Mouse (Mus musculus): ENCODE measurements around the gene Sez6l2.

DNA sequence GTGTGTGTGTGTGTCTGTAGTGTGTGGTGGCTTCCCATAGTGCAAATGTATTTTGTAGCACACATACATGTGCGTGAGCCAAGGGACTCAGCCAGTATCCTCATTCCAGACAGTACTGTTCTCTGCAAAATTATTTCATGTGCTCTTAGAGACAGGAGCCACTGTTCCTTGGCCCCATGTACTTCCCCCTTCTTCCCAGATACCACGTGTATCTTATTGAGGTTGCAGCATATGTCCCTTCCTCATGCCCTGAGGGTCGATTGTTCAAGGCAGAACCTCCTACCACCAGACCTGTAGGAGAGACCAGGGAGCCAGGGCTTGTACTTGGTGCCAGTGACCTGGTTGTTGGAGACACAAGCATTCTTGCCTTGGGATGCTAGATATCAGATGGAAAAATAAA, 4.8 kb downstream of the Sez6l2 start:
- TF ChIP-seq POLR2A (IDR thresholded peaks at IDR 0.05; ENCODE audit: control insufficient read depth, extremely low read depth, insufficient read depth, low read length, poor library complexity) (no peak), CTCF (IDR thresholded peaks at IDR 0.05; ENCODE audit: borderline replicate concordance, control insufficient read depth, extremely low read depth, insufficient read depth, low read length, poor library complexity) (no peak)
